Mouse (Mus musculus): Measurements from ENCODE around the gene Olfr544. TPM values are rescaled to one million over a fixed set of nuclear protein-coding genes. Genes with fewer than 3 reads are reported as not detected.

Olfr544 gene
- polyA plus RNA-seq, 1 experiment from 2014 or later = not detected

DNA sequence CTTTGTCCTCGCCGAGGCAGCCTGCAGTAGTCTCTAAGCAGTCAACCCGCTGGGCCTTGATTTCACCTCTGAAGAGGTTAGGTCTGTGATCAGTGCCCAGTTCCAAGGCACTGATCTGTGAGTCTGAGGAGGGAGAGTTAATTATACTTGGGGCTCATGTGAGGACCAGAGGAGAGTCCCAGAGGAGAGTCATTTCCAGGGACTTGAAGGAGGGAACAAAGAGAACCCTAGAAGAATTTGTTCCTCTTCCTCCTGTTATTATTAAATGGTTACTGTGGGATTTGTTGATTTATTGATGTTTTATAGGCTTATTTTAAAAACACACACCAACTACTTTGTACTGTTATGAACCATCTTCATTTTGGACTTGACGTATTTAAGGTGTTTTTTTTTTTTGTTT, 6.5 kb downstream of the Olfr544 start, which contains the start of gene Olfr543:
TSS of gene Olfr543 (minus strand) at position 101 of the 400 bp plus-strand sequence.
- Histone ChIP-seq H3K9ac (ENCODE audit: low read length) (no peak within 1 kb of the TSS), H3K27ac (ENCODE audit: low read depth, low read length) (no peak within 1 kb of the TSS), H3K9me3 (replicated peaks; ENCODE audit: control insufficient read depth, low read length) (no peaks in the 10 kb centered on the region), H3K4me3 (ENCODE audit: low read depth, low read length) (no peak within 1 kb of the TSS), H3K4me2 (ENCODE audit: low read length) (no peak within 1 kb of the TSS), H3K4me1 (ENCODE audit: control insufficient read depth, insufficient read depth, low read length) (no peaks in the 10 kb centered on the region), H3K36me3 (ENCODE audit: control insufficient read depth, insufficient read depth, low read length) (no peaks in the 10 kb centered on the region), H3K27me3 (replicated peaks; ENCODE audit: control insufficient read depth, insufficient read depth, low read length) (no peaks in the 10 kb centered on the region)
- ATAC-seq (no peak), DNase-seq (ENCODE audit: low spot score) (no peak)
- WGBS = 95% methylated on average over 4 of the region's 4 CpGs

- no peak overlapping the region for H3K4me3 ChIP-seq (ENCODE audit: low read depth, low read length)
- DNase-seq (ENCODE audit: low spot score) (no peak), ATAC-seq (no peak)
- no peak overlapping the region for H3K4me2 ChIP-seq (ENCODE audit: low read length)
- H3K9me3 ChIP-seq (replicated peaks; ENCODE audit: control insufficient read depth, low read length) = no peaks in the 10 kb centered on the region
- H3K27me3 ChIP-seq (replicated peaks; ENCODE audit: control insufficient read depth, insufficient read depth, low read length) = no peaks in the 10 kb centered on the region
- H3K36me3 ChIP-seq (ENCODE audit: control insufficient read depth, insufficient read depth, low read length) = no peaks in the 10 kb centered on the region
- H3K9ac ChIP-seq (ENCODE audit: low read length) = no peak overlapping the region
- no peak overlapping the region for H3K27ac ChIP-seq (ENCODE audit: low read depth, low read length)
- whole genome bisulfite sequencing = 96% methylated on average over 4 of the region's 4 CpGs
- no peaks in the 10 kb centered on the region for H3K4me1 ChIP-seq (ENCODE audit: control insufficient read depth, insufficient read depth, low read length)
Measured at GRCm38 (mm10) chr7:102480821-102481220, 7.3 kb downstream of the Olfr544 start.

GRCm38 (mm10) chr7:102479368-102480078, 8.6 kb downstream of the Olfr544 start:
- WGBS = 79% methylated on average over 5 of the region's 5 CpGs
- DNase-seq (ENCODE audit: low spot score) = peak; percentile 5

GRCm38 (mm10) chr7:102478926-102479325, 9.2 kb downstream of the Olfr544 start:
- Histone ChIP-seq H3K27me3 (replicated peaks; ENCODE audit: control insufficient read depth, insufficient read depth, low read length) (no peaks in the 10 kb centered on the region), H3K9ac (ENCODE audit: low read length) (no peak overlapping the region), H3K4me1 (ENCODE audit: control insufficient read depth, insufficient read depth, low read length) (no peaks in the 10 kb centered on the region), H3K4me2 (ENCODE audit: low read length) (no peak overlapping the region), H3K9me3 (replicated peaks; ENCODE audit: control insufficient read depth, low read length) (no peaks in the 10 kb centered on the region), H3K27ac (ENCODE audit: low read depth, low read length) (no peak overlapping the region), H3K4me3 (ENCODE audit: low read depth, low read length) (no peak overlapping the region), H3K36me3 (ENCODE audit: control insufficient read depth, insufficient read depth, low read length) (no peaks in the 10 kb centered on the region)
- WGBS = 91% methylated on average over 3 of the region's 3 CpGs
- no peak for DNase-seq (ENCODE audit: low spot score)
- no peak for ATAC-seq

More at GRCm38 (mm10) chr7:102479368-102480078, 8.6 kb downstream of the Olfr544 start:
- no peaks in the 10 kb centered on the region for H3K27me3 ChIP-seq (replicated peaks; ENCODE audit: control insufficient read depth, insufficient read depth, low read length)
- ATAC-seq = no peak
- no peak overlapping the region for H3K4me2 ChIP-seq (ENCODE audit: low read length)
- H3K27ac ChIP-seq (ENCODE audit: low read depth, low read length) = no peak overlapping the region
- no peak overlapping the region for H3K9ac ChIP-seq (ENCODE audit: low read length)
- H3K9me3 ChIP-seq (replicated peaks; ENCODE audit: control insufficient read depth, low read length) = no peaks in the 10 kb centered on the region
- H3K36me3 ChIP-seq (ENCODE audit: control insufficient read depth, insufficient read depth, low read length) = no peaks in the 10 kb centered on the region
- no peak overlapping the region for H3K4me3 ChIP-seq (ENCODE audit: low read depth, low read length)
- no peaks in the 10 kb centered on the region for H3K4me1 ChIP-seq (ENCODE audit: control insufficient read depth, insufficient read depth, low read length)

GRCm38 (mm10) chr7:102478425-102478824, 9.7 kb downstream of the Olfr544 start:
- ATAC-seq = no peak
- H3K4me1 ChIP-seq (ENCODE audit: control insufficient read depth, insufficient read depth, low read length) = no peaks in the 10 kb centered on the region
- 88% methylated on average over 4 of the region's 4 CpGs for WGBS

DNA sequence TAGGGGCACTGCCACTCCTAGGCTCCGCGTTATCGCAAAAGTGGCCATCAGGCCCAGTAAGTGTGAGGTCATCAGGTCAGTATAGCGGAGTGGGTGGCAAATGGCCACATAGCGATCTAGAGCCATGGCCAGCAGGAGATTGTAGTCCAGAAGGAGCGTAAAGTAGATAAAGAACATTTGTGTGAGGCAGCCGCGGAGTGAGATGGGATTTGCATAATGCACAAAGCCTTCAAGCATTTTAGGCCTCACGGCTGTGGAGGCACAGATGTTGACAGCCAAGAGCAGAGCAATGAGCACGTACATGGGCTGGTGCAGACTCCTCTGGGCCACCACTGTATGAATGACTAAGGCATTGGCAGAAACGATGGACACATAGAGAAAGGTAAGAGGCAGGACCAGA, 10.7 kb downstream of the Olfr544 start:
- ATAC-seq (no peak; the same call in 1 of the 2 replicates), DNase-seq (ENCODE audit: low spot score) (no peak)
- Histone ChIP-seq H3K27me3 (replicated peaks; ENCODE audit: control insufficient read depth, insufficient read depth, low read length) (no peaks in the 10 kb centered on the region), H3K4me2 (ENCODE audit: low read length) (no peak overlapping the region), H3K4me3 (ENCODE audit: low read depth, low read length) (no peak overlapping the region), H3K27ac (ENCODE audit: low read depth, low read length) (no peak overlapping the region), H3K9me3 (replicated peaks; ENCODE audit: control insufficient read depth, low read length) (no peaks in the 10 kb centered on the region), H3K4me1 (ENCODE audit: control insufficient read depth, insufficient read depth, low read length) (no peaks in the 10 kb centered on the region), H3K9ac (ENCODE audit: low read length) (no peak overlapping the region), H3K36me3 (ENCODE audit: control insufficient read depth, insufficient read depth, low read length) (no peaks in the 10 kb centered on the region)
- 66% methylated on average over 11 of the region's 11 CpGs for WGBS

More at GRCm38 (mm10) chr7:102478425-102478824, 9.7 kb downstream of the Olfr544 start:
- Histone ChIP-seq H3K4me3 (ENCODE audit: low read depth, low read length) (no peak overlapping the region), H3K9ac (ENCODE audit: low read length) (no peak overlapping the region), H3K27ac (ENCODE audit: low read depth, low read length) (no peak overlapping the region), H3K36me3 (ENCODE audit: control insufficient read depth, insufficient read depth, low read length) (no peaks in the 10 kb centered on the region), H3K27me3 (replicated peaks; ENCODE audit: control insufficient read depth, insufficient read depth, low read length) (no peaks in the 10 kb centered on the region), H3K9me3 (replicated peaks; ENCODE audit: control insufficient read depth, low read length) (no peaks in the 10 kb centered on the region), H3K4me2 (ENCODE audit: low read length) (no peak overlapping the region)
- DNase-seq (ENCODE audit: low spot score) = no peak

DNA sequence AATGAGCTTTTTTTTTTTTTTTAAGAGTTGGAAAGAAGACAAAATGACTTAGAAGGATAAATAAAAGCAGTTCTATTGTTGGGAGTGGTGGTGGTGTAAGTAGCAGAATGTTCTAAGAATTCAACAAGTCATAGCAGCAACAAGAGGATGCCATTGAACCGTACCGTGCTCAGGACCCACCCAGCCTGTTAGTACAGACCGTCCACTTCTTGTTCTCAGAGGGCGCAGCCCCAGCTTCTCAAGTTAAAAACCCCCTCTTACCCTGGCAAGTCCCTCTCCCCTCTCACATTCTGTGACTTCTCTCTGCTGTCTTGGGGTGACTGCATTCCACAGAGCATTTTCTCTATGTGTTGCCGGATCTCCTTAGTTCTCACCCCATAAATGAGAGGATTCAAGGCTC, 11.5 kb downstream of the Olfr544 start:
- Histone ChIP-seq H3K4me2 (ENCODE audit: low read length) (no peak overlapping the region), H3K27ac (ENCODE audit: low read depth, low read length) (no peak overlapping the region), H3K27me3 (replicated peaks; ENCODE audit: control insufficient read depth, insufficient read depth, low read length) (no peaks in the 10 kb centered on the region), H3K9ac (ENCODE audit: low read length) (no peak overlapping the region), H3K9me3 (replicated peaks; ENCODE audit: control insufficient read depth, low read length) (no peaks in the 10 kb centered on the region), H3K4me3 (ENCODE audit: low read depth, low read length) (no peak overlapping the region), H3K4me1 (ENCODE audit: control insufficient read depth, insufficient read depth, low read length) (no peaks in the 10 kb centered on the region), H3K36me3 (ENCODE audit: control insufficient read depth, insufficient read depth, low read length) (0 out of 2 replicates have a peak, but pooled peaks cover under 1% of the 10 kb centered on the region)
- no peak for DNase-seq (ENCODE audit: low spot score)
- 95% methylated on average over 5 of the region's 5 CpGs for WGBS
- ATAC-seq = no peak

- Histone ChIP-seq H3K4me3 (ENCODE audit: low read depth, low read length) (no peak overlapping the region), H3K4me1 (ENCODE audit: control insufficient read depth, insufficient read depth, low read length) (no peaks in the 10 kb centered on the region), H3K4me2 (ENCODE audit: low read length) (no peak overlapping the region), H3K27ac (ENCODE audit: low read depth, low read length) (no peak overlapping the region), H3K9me3 (replicated peaks; ENCODE audit: control insufficient read depth, low read length) (no peaks in the 10 kb centered on the region), H3K36me3 (ENCODE audit: control insufficient read depth, insufficient read depth, low read length) (peaks cover 23% of the 10 kb centered on the region), H3K9ac (ENCODE audit: low read length) (no peak overlapping the region), H3K27me3 (replicated peaks; ENCODE audit: control insufficient read depth, insufficient read depth, low read length) (no peaks in the 10 kb centered on the region)
- DNase-seq (ENCODE audit: low spot score) (no peak), ATAC-seq (no peak)
- 76% methylated on average over 5 of the region's 5 CpGs for WGBS
Measured at GRCm38 (mm10) chr7:102472675-102473074, 15.4 kb downstream of the Olfr544 start.

DNA sequence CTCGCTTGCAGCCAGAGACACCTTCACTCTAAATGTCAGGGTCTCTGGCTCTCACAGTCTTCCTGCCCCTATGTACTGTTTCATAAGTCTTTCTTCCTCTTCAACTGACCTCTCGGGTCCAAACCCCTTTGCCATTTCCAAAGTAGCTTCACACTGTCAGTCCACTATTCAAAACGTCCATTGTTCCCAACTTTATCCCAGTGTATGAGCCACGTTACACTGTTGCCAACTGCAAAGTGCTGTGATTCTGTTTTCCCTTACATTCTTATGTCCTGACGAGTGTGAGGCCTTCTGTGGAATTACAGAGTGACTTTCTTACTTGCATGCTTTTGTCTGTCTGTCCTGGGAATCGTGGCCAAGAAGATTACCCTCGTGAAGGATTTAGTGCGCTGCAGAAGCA, 20.5 kb downstream of the Olfr544 start:
- DNase-seq (ENCODE audit: low spot score) (no peak), ATAC-seq (no peak)
- Histone ChIP-seq H3K27me3 (replicated peaks; ENCODE audit: control insufficient read depth, insufficient read depth, low read length) (no peaks in the 10 kb centered on the region), H3K4me1 (ENCODE audit: control insufficient read depth, insufficient read depth, low read length) (no peaks in the 10 kb centered on the region), H3K4me3 (ENCODE audit: low read depth, low read length) (no peak overlapping the region), H3K36me3 (ENCODE audit: control insufficient read depth, insufficient read depth, low read length) (peaks cover 73% of the 10 kb centered on the region), H3K4me2 (ENCODE audit: low read length) (no peak overlapping the region), H3K9me3 (replicated peaks; ENCODE audit: control insufficient read depth, low read length) (no peaks in the 10 kb centered on the region), H3K9ac (ENCODE audit: low read length) (no peak overlapping the region), H3K27ac (ENCODE audit: low read depth, low read length) (no peak overlapping the region)
- 88% methylated on average over 8 of the region's 8 CpGs for WGBS
